Mouse (Mus musculus): ENCODE data around the gene Exoc6b.

DNA sequence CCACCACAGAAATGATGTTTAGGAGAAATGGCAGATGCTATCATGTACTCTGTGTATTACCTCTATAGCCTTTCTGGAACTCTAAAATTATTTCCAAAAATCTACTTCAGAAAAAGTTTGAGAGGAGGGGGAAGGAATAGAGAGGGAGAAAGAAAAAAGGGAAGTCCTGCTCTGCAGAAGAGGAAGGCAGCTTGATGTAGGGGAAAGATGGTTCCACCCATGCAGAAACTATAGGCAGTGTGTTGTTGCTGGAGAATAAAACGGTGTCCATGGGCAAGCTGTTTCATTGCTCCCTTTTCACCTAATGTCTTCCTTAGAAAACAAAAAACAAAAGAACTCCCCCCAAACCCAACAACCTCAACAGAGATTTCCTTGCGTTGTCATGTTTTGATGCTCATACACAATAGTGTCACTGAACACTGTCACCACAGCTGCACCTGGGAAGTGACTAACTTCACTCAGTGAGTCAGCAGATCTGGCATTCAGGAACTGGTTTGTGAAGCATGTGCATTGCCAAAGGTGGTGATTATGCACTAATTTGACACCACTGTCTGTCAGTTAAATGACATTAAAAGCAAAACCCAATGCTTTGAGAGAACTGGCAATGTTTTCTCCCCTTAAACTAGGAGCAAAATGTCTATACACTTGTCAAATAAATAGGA lies 407.7 kb downstream of the Exoc6b start:
- no peak for TF ChIP-seq CTCF (IDR thresholded peaks at IDR 0.05; ENCODE audit: control insufficient read depth, insufficient read depth, low read length)
- no peak for TF ChIP-seq POLR2A (IDR thresholded peaks at IDR 0.05; ENCODE audit: borderline replicate concordance, control insufficient read depth, low read depth, low read length)

Measured in bone marrow, adult 2 months (tissue).